Mouse (Mus musculus) frontal cortex, postnatal 14 days (tissue): ENCODE data around the gene Ptprm.

Experiments
- DNase-seq, 2 experiments: peaks; one replicate each; pipeline ENCODE4 v3.0.0; 2022; ENCODE audit warnings: low spot score in 2 of 2

The Ptprm gene

DNA sequence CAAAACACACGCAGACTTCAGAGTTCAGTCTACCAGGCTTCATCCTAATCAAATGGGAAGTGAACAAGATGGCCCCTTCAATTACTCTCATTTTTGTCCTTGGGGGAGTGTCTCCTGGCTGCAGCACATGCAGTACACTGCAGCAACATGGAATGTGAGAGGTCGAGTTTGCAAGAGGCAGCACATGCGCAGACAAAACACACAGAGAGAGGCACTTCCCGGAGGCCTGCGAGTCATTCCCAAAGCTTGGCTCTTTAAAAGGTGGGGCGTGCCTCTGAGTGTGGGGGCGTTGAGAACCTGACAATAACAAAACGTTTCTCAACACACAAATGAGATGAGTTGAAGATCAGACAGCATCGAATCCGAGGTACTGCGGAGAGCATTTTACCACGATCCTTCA, 215.3 kb downstream of the Ptprm start:
- DNase-seq, result no peak

- no peak for DNase-seq
Observed at GRCm38 (mm10) chr17:67136876-67137275, 217.4 kb downstream of the Ptprm start.

- no peak for DNase-seq
Observed at GRCm38 (mm10) chr17:67136421-67136820, 217.8 kb downstream of the Ptprm start.

- DNase-seq, result no peak
Observed at GRCm38 (mm10) chr17:67134235-67134634, 220.0 kb downstream of the Ptprm start.

GRCm38 (mm10) chr17:67133440-67134103, 220.7 kb downstream of the Ptprm start:
- DNase-seq, result peak; percentile 32 to 37

DNA sequence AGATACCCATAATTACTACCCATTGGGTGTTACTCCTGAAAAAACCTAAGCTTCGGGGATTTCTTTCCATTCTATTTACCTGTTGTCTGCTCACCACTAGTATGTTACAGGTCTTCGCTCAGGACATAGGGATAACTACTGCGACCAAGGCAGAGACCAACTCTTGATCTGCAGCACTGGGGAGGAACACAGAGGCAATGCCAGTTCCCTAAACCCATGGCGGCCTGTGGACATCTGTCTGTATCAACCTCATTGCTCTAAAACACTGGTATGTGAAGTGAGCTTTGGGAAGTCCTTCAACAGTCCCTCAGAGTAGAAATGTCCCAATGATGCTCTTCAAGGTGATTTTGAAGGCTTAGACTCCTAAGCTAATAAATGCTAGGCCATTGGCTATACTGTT, 221.2 kb downstream of the Ptprm start:
- DNase-seq, result no peak

DNA sequence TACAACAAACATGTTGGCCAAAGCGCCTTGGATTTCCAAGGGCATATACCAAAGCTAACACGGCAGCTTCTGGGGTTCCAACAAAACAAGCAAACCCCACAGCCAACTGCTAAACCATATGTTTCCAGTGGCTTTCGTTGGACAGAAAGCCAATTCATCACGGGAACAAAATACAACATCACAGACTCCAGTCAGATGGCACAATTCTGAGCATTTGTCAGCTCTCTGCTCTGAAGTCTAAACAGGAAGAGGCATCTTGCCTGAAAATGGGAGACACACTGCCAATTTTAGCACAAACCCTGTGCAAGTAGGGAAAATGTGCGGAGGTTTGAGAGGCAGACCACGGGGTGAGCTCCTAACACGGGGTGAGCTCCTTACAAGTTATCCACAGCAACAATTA, 226.7 kb downstream of the Ptprm start:
- DNase-seq, result no peak

DNA sequence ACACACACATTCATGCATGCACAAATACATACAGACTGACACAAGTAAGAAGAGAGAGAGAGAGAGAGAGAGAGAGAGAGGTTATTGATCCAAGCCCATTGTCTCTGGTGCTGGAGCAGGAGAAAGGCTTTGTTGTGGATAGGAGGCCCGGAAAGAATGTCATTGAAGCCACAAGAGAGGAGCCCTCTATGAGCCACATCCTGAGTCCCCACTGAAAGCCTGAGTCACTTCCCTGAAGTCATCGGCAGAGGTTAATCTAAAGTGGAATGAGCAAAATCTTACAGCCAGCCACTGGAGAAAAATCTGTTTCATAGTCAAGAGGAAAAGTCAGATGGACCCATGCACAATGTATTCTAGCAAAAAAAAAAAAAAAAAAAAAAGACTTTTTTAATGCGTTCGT, 228.7 kb downstream of the Ptprm start:
- no peak for DNase-seq

- no peak for DNase-seq
Observed at GRCm38 (mm10) chr17:67124294-67124693, 230.0 kb downstream of the Ptprm start.

DNA sequence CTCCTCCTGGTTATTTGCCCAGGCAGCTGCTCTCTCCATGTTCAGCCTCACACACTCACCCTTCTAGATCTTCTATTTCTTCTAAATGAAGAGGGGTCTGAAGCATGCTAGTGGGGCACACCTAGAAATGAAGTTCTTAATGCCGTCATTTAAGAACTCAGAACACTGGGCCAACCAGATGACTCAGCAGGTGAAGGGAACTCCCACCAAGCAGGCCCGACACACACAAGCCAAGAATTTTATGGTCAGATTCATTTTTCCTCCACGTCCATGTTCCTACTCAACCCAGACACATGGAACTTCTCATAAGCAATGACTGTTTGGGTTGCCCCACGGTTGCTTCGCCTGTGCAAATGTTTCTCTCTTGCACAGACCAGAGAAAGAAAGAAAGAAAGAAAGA, 230.5 kb downstream of the Ptprm start:
- no peak for DNase-seq

- no peak for DNase-seq
Observed at GRCm38 (mm10) chr17:67120863-67121262, 233.4 kb downstream of the Ptprm start.

- no peak for DNase-seq
Observed at GRCm38 (mm10) chr17:67118676-67119340, 235.4 kb downstream of the Ptprm start.

DNA sequence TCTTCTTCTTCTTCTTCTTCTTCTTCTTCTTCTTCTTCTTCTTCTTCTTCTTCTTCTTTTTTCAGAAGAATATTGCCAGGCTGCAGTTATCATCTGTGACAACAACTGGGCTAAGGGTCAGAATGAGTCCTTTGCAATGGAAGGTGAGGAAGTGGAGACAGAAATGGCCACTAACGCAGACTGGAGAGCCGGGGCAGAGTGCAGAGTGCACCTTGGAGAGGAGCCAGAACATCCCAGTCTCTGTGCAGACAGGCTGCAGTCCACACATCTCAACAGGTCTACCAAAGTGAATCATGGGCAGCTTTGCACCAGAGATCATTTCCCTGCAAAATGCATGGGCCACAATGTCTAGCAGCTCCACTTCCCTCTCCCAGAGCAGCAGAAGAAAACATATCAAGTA, 239.4 kb downstream of the Ptprm start:
- DNase-seq, result no peak

- DNase-seq, result no peak
Observed at GRCm38 (mm10) chr17:67112679-67113078, 241.6 kb downstream of the Ptprm start.

DNA sequence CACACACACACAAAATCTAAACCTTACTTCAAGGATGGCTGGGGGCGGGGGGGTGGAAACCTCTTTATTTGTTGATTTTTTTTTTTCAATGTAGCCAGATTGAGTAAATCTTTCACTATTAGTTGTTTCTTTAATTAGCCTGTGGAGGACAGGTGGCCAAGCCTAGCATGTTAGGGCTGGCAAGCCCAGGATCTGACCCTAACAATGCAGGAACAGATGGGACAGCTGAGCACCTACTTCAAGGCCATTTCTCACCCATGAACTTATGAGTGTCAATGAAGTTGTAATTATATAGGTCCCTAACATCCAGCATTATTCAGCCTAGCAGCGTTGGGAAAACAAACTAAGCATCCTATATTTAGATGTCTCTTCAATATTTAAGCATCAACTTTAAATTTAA, 248.1 kb downstream of the Ptprm start:
- no peak for DNase-seq

- no peak for DNase-seq
Observed at GRCm38 (mm10) chr17:67102051-67102450, 252.2 kb downstream of the Ptprm start.

DNA sequence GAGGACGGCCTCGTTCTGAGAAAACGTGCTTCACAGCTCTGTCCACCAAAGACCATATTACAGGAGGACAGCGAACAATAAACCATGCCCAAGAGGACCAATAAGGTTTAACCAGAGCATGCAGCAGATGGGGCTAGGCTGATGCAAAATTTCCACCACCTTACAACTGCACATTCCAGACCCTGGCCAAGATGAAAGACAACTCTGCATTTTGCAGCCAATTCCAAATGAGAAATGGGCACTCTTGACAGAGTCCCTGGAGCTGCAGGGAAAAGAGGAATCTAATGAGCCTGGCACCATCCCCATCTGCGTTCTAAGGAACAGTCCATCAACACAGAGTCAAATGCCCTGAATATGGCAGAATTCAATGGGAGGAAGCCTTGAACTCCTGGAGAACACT, 263.3 kb downstream of the Ptprm start:
- DNase-seq, result no peak

GRCm38 (mm10) chr17:67090153-67090552, 264.1 kb downstream of the Ptprm start:
- no peak for DNase-seq

GRCm38 (mm10) chr17:67089611-67090010, 264.6 kb downstream of the Ptprm start:
- no peak for DNase-seq

- DNase-seq, result no peak
Observed at GRCm38 (mm10) chr17:67087585-67087984, 266.7 kb downstream of the Ptprm start.

DNA sequence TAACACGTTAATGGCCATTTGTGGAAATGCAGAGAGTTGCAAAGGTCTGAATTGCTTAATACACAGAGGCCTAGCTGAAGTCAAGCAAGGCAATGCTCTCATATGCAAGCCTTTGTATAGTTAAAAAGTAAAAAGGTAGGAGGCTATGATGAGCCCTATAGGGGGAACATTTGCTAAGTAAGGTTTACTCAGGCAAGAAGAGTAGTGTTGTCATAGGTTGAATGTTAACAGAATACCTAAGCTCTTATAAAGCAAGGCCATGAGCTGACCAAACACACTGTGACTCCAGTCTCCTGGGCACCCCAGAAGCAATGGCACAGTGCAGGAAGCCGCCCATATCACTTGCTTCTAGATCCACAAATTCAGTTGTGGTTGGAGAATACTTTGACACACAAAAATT, 267.4 kb downstream of the Ptprm start:
- DNase-seq, result no peak

DNA sequence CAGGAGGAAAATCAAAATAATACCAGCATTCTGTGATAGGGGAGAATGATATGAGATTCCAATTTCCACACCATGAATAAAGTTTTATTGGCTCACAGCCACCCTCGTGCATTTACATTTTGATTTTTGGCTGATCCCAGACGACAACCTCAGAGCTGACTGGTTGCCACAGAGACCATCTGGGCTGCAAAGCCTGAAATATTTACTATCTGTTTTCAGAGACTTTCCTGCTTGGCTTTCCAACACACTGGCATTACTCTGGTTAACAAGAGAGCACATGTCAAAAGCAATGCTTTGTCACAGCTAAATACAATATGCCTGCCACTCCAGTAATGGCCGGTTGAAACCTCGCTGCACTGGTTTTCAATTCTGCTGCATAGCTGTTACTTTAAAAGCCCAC, 269.8 kb downstream of the Ptprm start:
- no peak for DNase-seq

DNA sequence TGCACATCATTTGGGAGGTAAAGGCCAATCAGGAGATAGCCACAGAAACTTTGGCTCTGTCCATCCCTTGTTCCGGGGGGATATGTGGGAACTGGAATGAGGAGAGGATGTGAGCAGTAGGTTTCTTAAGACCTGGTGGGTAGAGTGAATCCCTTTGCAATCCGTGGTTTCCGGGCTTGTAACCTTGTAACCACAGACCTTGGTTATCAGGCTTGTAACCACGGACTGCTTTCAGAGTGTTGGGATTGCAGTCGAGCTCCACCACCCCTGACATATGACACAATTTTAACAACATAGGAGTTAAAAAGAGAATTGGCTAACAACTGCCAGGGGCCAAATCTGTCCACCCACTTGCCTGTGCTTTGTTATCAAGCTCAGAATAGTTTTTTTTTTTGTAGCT, 270.2 kb downstream of the Ptprm start:
- DNase-seq, result no peak

DNA sequence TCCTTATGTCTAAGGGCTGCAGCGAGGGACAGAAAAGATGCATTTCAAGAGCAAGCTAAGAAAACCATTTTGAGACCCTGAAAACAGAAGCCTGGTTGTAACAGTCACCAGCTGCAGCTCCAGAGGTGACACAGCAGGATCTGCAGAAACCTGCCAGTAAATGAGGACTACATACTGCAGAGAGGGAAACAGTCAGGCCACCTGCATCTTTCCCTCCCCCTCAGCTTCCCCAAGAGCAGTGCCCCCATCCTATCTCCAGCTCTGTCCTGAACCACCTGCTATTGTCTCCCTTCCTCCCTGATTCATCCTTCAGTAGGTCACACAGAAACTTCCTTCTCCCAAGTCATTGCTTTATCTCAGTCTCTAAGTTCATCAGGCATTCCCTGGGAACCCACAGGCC, 274.7 kb downstream of the Ptprm start:
- DNase-seq, result no peak
